Mouse (Mus musculus) cerebellum, adult 2 months (tissue): ENCODE measurements around the gene Mical3.

Source experiments
- CTCF ChIP-seq: fragments of 200-500 bp; IDR thresholded peaks from 2 replicates; pipeline ENCODE4 v1.5.1; 2011; ENCODE audit warnings: low read depth, mild to moderate bottlenecking, control low read depth, low read length, moderate library complexity, borderline replicate concordance; ENCODE audit not compliant: insufficient read depth
- POLR2A ChIP-seq: fragments of 200-500 bp; IDR thresholded peaks from 2 replicates; pipeline ENCODE4 v1.6.1; 2011; ENCODE audit warnings: low read length, control low read depth, borderline replicate concordance; ENCODE audit not compliant: insufficient read depth

GRCm38 (mm10) chr6:121171102-121171501 lies 40.3 kb upstream of the Mical3 start:
- no peak for TF ChIP-seq CTCF
- TF ChIP-seq POLR2A = no peak
